Mouse (Mus musculus) intestine, postnatal 0 days (tissue): ENCODE results near the gene Gca. TPM values are rescaled to one million over a fixed set of nuclear protein-coding genes. Genes with fewer than 3 reads are reported as not detected.

Experiments used
- ATAC-seq: fragments of 200-750 bp; cut with Nextera tagmentation; 2 replicates; pipeline ENCODE4 v1.8.0; 2017; ENCODE audit warnings: mild to moderate bottlenecking, moderate TSS enrichment, moderate library complexity
- H3K27ac ChIP-seq: fragments of 300-500 bp; sonication (generic); 2 replicates; pipeline ENCODE4 v1.5.1; 2014; ENCODE audit warnings: mild to moderate bottlenecking, low read depth, low read length, moderate library complexity
- H3K27me3 ChIP-seq: fragments of 300-500 bp; sonication (generic); replicated peaks from 2 replicates; pipeline ENCODE4 v1.6.1; 2014; ENCODE audit warnings: low read length, mixed read lengths; ENCODE audit not compliant: control insufficient read depth, insufficient read depth
- H3K36me3 ChIP-seq: fragments of 300-500 bp; sonication (generic); 2 replicates; pipeline ENCODE4 v1.6.1; 2014; ENCODE audit warnings: mild to moderate bottlenecking, moderate library complexity; ENCODE audit not compliant: control insufficient read depth, insufficient read depth
- H3K4me1 ChIP-seq: fragments of 300-500 bp; sonication (generic); replicated peaks from 2 replicates; pipeline ENCODE4 v1.6.1; 2014; ENCODE audit warnings: antibody characterized with exemption, low read length, mixed read lengths; ENCODE audit not compliant: control insufficient read depth, insufficient read depth
- H3K4me2 ChIP-seq: fragments of 300-500 bp; sonication (generic); replicated peaks from 2 replicates; pipeline ENCODE4 v1.6.1; 2014; ENCODE audit warnings: low read depth, mild to moderate bottlenecking, moderate library complexity
- H3K4me3 ChIP-seq: fragments of 300-500 bp; sonication (generic); 2 replicates; pipeline ENCODE4 v1.5.1; 2014; ENCODE audit warnings: low read depth, low read length
- H3K9ac ChIP-seq: fragments of 300-500 bp; sonication (generic); 2 replicates; pipeline ENCODE4 v1.6.1; 2014; ENCODE audit warnings: mild to moderate bottlenecking, low read depth, low read length
- H3K9me3 ChIP-seq: fragments of 300-500 bp; sonication (generic); 2 replicates; pipeline ENCODE4 v1.6.1; 2016; ENCODE audit warnings: mixed run types; ENCODE audit not compliant: control insufficient read depth
- CTCF ChIP-seq: sonication (generic); IDR thresholded peaks from 2 replicates; pipeline ENCODE4 v1.5.1; 2016; ENCODE audit warnings: low read depth, mild to moderate bottlenecking, control low read depth, antibody characterized with exemption, moderate library complexity
- whole genome bisulfite sequencing: fragments of 180-500 bp; shearing (Covaris S2); extraction: QIAGEN DNeasy Blood & Tissue Kit; methylation state at CpG from one replicate; pipeline ENCODE4 v1.1.7; 2014; 5-methylcytosine and 5-hydroxymethylcytosine counted together
- polyA plus RNA-seq: library from polyadenylated mRNA; unstranded; fragments of >200 nt; fragmentation: Nextera tagmentation; extraction: Ambion mirVana; gene quantifications from 2 replicates; pipeline ENCODE4 v1.2.1, GENCODE M21; 2015

The Gca gene
- polyA plus RNA-seq: 3.9 and 5.0 TPM in 2 replicates

DNA sequence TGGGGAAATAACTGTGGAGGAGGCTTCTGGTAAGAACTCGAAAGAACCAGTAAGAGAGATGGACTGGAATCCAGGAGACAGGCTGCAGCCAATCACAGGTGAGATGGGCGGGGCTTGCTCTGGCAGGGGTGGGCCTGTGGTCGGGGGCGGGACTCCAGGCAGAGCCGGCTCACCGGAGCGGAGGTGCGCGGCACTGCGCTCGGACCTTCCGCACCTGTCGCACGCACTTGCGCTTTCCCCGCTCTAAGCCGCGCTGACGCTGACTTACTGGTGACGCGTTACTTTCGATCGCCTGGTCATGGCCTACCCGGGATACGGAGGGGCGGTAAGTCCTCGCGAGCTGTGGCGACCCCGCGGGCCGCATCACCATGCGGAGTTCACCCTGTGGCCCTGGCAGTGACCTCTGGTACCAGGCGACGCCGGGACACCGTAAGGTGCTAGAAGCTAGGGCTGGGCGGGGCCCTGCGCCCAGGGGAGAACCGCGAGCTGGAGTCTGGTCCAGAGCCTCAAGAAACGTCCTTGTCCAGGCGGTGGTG lies at the start of gene Gca:
TSS of gene Gca (plus strand) at position 151 of the 536 bp plus-strand sequence.
- Histone ChIP-seq H3K27ac (0 out of 2 replicates have a peak within 1 kb of the TSS, but pooled peaks have one; percentile 31), H3K27me3 (no peaks in the 10 kb centered on the region), H3K36me3 (no peaks in the 10 kb centered on the region), H3K4me3 (peak within 1 kb of the TSS; percentile 51), H3K9ac (peak within 1 kb of the TSS; percentile 56), H3K9me3 (no peaks in the 10 kb centered on the region), H3K4me1 (no peaks in the 10 kb centered on the region), H3K4me2 (peak within 1 kb of the TSS; percentile 73)
- ATAC-seq: peak; percentile 100
- under 1% methylated on average over 43 of the region's 43 CpGs for WGBS
- TF ChIP-seq CTCF: no peak

DNA sequence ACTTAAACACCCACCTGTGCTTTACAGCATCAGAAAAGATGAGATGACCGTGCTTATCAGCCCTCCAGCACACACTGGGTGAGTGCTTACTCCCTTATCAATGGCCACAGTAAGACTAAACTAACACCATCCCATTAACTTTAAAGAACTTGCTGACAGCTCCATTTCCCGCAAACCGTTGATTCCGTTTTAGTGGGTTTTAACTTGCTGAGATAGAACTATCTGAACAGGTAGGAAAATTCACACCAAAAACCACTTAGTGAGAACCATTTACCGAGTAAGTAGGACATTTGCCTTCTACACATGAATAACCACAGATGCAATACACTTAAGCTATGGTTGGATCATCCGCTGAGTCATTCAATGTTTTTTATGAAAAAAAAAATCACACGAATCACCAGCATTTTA lies 45.1 kb upstream of the Gca start:
- no peak for ATAC-seq
- Histone ChIP-seq H3K4me2 (no peak overlapping the region), H3K9me3 (no peaks in the 10 kb centered on the region), H3K4me3 (no peak overlapping the region), H3K36me3 (peaks cover 10% of the 10 kb centered on the region), H3K27me3 (no peaks in the 10 kb centered on the region), H3K4me1 (no peaks in the 10 kb centered on the region), H3K27ac (no peak overlapping the region), H3K9ac (no peak overlapping the region)
- 61% methylated on average over 7 of the region's 7 CpGs for WGBS
- TF ChIP-seq CTCF: no peak

DNA sequence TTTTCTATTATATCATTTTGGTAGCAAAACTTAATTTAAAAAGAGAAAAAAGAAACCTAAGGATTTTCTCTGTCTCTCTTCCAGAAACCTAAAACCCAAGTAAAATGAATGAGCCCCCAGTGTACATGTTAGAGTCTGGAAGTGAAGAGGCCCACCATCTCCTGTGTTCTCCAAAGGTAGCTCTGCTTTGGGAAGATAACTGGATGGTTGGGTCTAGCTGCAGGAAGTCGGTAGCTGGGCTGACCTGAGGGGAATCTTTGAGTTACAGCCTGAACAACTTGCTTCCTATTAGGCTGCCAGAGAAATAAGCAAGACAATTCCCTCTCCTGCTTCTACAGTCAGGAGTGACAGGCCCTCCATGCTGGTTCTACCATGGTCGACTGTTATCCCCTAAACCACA lies 44.4 kb upstream of the Gca start:
- WGBS: 63% methylated on average over 2 of the region's 2 CpGs
- peaks cover 8% of the 10 kb centered on the region for H3K36me3 ChIP-seq
- H3K4me1 ChIP-seq: no peaks in the 10 kb centered on the region
- no peaks in the 10 kb centered on the region for H3K27me3 ChIP-seq
- no peak for ATAC-seq
- no peak overlapping the region for H3K4me2 ChIP-seq
- no peak for TF ChIP-seq CTCF
- no peak overlapping the region for H3K4me3 ChIP-seq
- no peak overlapping the region for H3K27ac ChIP-seq
- no peak overlapping the region for H3K9ac ChIP-seq
- no peaks in the 10 kb centered on the region for H3K9me3 ChIP-seq

DNA sequence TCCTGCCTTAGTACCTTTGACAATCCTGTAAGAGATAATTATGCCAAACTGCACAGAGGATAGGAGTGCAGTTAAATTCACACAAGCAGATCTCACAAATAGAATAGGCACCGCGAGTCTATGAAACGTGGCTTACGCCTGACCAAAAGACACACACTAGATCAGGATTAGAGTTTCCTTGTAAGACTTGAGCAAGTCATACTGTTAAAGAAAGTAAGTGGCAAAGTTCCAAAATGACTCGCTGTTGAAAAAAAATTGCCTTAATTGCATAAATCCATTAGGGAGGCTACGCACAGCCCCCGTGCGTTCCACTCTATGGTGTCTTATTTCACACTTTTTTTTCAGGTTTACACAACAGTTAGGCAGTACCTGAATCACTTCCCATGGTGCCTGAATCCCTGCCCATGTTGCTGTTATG lies 41.1 kb upstream of the Gca start:
- no peaks in the 10 kb centered on the region; the same call in 1 of the 2 replicates for H3K36me3 ChIP-seq
- H3K9ac ChIP-seq: no peak overlapping the region
- H3K4me3 ChIP-seq: no peak overlapping the region
- H3K4me1 ChIP-seq: no peaks in the 10 kb centered on the region
- no peak for TF ChIP-seq CTCF
- no peak overlapping the region for H3K4me2 ChIP-seq
- H3K27ac ChIP-seq: no peak overlapping the region
- H3K27me3 ChIP-seq: no peaks in the 10 kb centered on the region
- no peak for ATAC-seq
- no peaks in the 10 kb centered on the region for H3K9me3 ChIP-seq
- 81% methylated on average over 8 of the region's 8 CpGs for WGBS

DNA sequence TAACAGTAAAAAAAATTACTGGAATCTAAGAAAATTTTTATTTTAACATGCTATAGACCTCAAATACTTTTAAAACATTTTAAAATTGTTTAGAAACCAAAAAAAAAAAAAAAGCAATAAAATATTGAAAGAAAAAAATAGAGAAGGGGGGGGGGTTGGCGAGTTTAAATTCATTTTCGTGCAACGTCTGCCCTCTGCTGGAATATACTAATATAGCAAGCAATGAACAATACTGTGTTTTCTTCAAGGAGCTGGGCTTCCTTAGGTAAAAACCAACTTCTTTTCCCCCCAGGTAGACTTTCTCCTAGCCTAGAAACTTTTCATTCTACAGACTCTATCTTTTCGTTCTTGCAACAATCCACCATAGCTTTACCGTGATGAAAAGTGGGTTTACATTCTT lies 36.4 kb upstream of the Gca start:
- Histone ChIP-seq H3K4me1 (no peaks in the 10 kb centered on the region), H3K27me3 (no peaks in the 10 kb centered on the region), H3K4me2 (no peak overlapping the region), H3K27ac (no peak overlapping the region), H3K9ac (no peak overlapping the region), H3K9me3 (no peaks in the 10 kb centered on the region), H3K4me3 (no peak overlapping the region), H3K36me3 (peaks cover 6% of the 10 kb centered on the region; the same call in 1 of the 2 replicates)
- TF ChIP-seq CTCF: peak; percentile 65
- 12% methylated on average over 5 of the region's 5 CpGs for WGBS
- ATAC-seq: no peak

DNA sequence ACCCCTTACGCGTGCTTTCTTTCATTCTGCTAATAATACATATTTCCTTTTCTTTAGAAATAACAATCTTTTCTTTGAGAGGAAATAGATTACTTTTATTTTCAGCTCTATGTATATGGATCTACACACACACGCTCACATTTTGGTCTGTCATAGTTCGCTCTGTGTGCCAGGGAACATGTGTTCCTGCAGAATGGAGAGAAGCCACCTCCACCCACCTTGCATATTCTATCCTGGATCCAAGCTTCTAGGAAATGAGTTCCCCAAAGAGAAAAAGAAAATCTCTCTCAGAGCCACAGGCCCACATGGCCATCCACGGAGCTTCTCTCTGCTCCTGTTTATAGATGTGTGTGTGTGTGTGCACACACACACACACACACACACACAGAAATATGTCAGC lies 35.7 kb upstream of the Gca start:
- no peaks in the 10 kb centered on the region for H3K4me1 ChIP-seq
- no peaks in the 10 kb centered on the region for H3K27me3 ChIP-seq
- no peak overlapping the region for H3K9ac ChIP-seq
- no peak overlapping the region for H3K4me3 ChIP-seq
- ATAC-seq: no peak
- TF ChIP-seq CTCF: no peak
- no peaks in the 10 kb centered on the region for H3K9me3 ChIP-seq
- 81% methylated on average over 5 of the region's 5 CpGs for WGBS
- H3K4me2 ChIP-seq: no peak overlapping the region
- peaks cover 6% of the 10 kb centered on the region; the same call in 1 of the 2 replicates for H3K36me3 ChIP-seq
- H3K27ac ChIP-seq: no peak overlapping the region
